Mouse (Mus musculus) liver, embryonic 14.5 days (tissue): ENCODE results near the gene Cdkn1b. TPM values are rescaled to one million over a fixed set of nuclear protein-coding genes. Genes with fewer than 3 reads are reported as not detected.

Experiments
- ATAC-seq: fragments of 200-750 bp; cut with Nextera tagmentation; 2 replicates; pipeline ENCODE4 v1.8.0; 2017; ENCODE audit warnings: moderate number of reproducible peaks, mild to moderate bottlenecking, moderate library complexity; ENCODE audit not compliant: insufficient read depth
- DNase-seq, 3 experiments: peaks; one replicate each; pipeline ENCODE4 v3.0.0-alpha.2; 2012 to 2013; ENCODE audit warnings: low read depth in 3 of 3, low spot score in 3 of 3
- H3K27ac ChIP-seq: fragments of 300-500 bp; sonication (generic); 2 replicates; pipeline ENCODE4 v1.5.1; 2014; ENCODE audit warnings: moderate library complexity, mild to moderate bottlenecking, control low read depth, inconsistent platforms
- H3K27me3 ChIP-seq: fragments of 300-500 bp; sonication (generic); 2 replicates; pipeline ENCODE4 v1.6.1; 2014; ENCODE audit warnings: mild to moderate bottlenecking, low read length, moderate library complexity; ENCODE audit not compliant: control insufficient read depth, insufficient read depth
- H3K36me3 ChIP-seq: fragments of 300-500 bp; sonication (generic); replicated peaks from 2 replicates; pipeline ENCODE4 v1.6.1; 2014; ENCODE audit warnings: low read depth; ENCODE audit not compliant: control insufficient read depth, insufficient read depth
- H3K4me1 ChIP-seq, 2 experiments: fragments of 200-500 bp in 1 of 2; fragments of 300-500 bp in 1 of 2; sonication (generic) in 1 of 2; replicated peaks; 2 replicates each; pipeline ENCODE4 v1.6.1; 2012 to 2014; ENCODE audit warnings: antibody characterized with exemption in 1 of 2, inconsistent platforms in 1 of 2, low read length in 1 of 2; ENCODE audit not compliant: control insufficient read depth in 2 of 2, insufficient read depth in 2 of 2
- H3K4me2 ChIP-seq: fragments of 300-500 bp; sonication (generic); 2 replicates; pipeline ENCODE4 v1.6.1; 2014; ENCODE audit warnings: low read depth, mild to moderate bottlenecking, control low read depth, moderate library complexity
- H3K4me3 ChIP-seq, 2 experiments: fragments of 200-500 bp in 1 of 2; fragments of 300-500 bp in 1 of 2; sonication (generic) in 1 of 2; 2 replicates each; pipeline ENCODE4 v1.5.1; 2012 to 2014; ENCODE audit warnings: low read depth in 2 of 2, low read length in 2 of 2, mild to moderate bottlenecking in 2 of 2, control low read depth in 1 of 2, inconsistent platforms in 1 of 2, moderate library complexity in 1 of 2; ENCODE audit not compliant: insufficient read depth in 1 of 2
- H3K9ac ChIP-seq: fragments of 300-500 bp; sonication (generic); replicated peaks from 2 replicates; pipeline ENCODE4 v1.6.1; 2014; ENCODE audit warnings: mild to moderate bottlenecking, control low read depth, moderate library complexity
- H3K9me3 ChIP-seq: fragments of 300-500 bp; sonication (generic); 2 replicates; pipeline ENCODE4 v1.6.1; 2016; ENCODE audit warnings: low read length, mixed read lengths; ENCODE audit not compliant: control insufficient read depth
- CTCF ChIP-seq: IDR thresholded peaks from 2 replicates; pipeline ENCODE4 v1.5.1; 2016; ENCODE audit warnings: antibody characterized with exemption, low read depth, control low read depth
- EP300 ChIP-seq: IDR thresholded peaks from 2 replicates; pipeline ENCODE4 v1.6.1; 2016; ENCODE audit warnings: antibody characterized with exemption, low read depth
- WGBS: fragments of 180-500 bp; shearing (Covaris S2); extraction: QIAGEN DNeasy Blood & Tissue Kit; methylation state at CpG from one replicate; pipeline ENCODE4 v1.1.7; 2014; ENCODE audit not compliant: insufficient replicate concordance; 5-methylcytosine and 5-hydroxymethylcytosine counted together
- polyA plus RNA-seq, 2 experiments: library from polyadenylated mRNA; depleted of rRNA in 1 of 2; stranded (reverse) in 1 of 2; unstranded in 1 of 2; fragments of >200 nt; fragmentation: Nextera tagmentation in 1 of 2; extraction: Ambion mirVana in 1 of 2; gene quantifications; 2 replicates each; pipeline versions ENCODE4 v1.2.1 to v1.2.3; 2012 to 2014

The Cdkn1b gene
- polyA plus RNA-seq, 2 experiments: 12.2 to 12.6 TPM

GRCm38 (mm10) chr6:134962518-134962893 lies 42.3 kb downstream of the Cdkn1b start:
- 68% methylated on average over 5 of the region's 5 CpGs for WGBS

GRCm38 (mm10) chr6:134963910-134964309 lies 43.7 kb downstream of the Cdkn1b start:
- H3K9ac ChIP-seq: no peak overlapping the region
- 62% methylated on average over 2 of the region's 2 CpGs for WGBS
- no peaks in the 10 kb centered on the region for H3K4me1 ChIP-seq
- H3K4me2 ChIP-seq: no peak overlapping the region
- TF ChIP-seq EP300: no peak
- H3K9me3 ChIP-seq: no peaks in the 10 kb centered on the region
- H3K4me3 ChIP-seq: no peak overlapping the region
- DNase-seq (no peak), ATAC-seq (no peak)
- no peak overlapping the region for H3K27ac ChIP-seq
- H3K27me3 ChIP-seq: no peaks in the 10 kb centered on the region
- no peaks in the 10 kb centered on the region for H3K36me3 ChIP-seq

More at GRCm38 (mm10) chr6:134962518-134962893, 42.3 kb downstream of the Cdkn1b start:
- DNase-seq (no peak), ATAC-seq (no peak)
- Histone ChIP-seq H3K36me3 (no peaks in the 10 kb centered on the region), H3K27ac (no peak overlapping the region), H3K9ac (no peak overlapping the region), H3K27me3 (no peaks in the 10 kb centered on the region), H3K4me2 (no peak overlapping the region), H3K9me3 (no peaks in the 10 kb centered on the region), H3K4me3 (no peak overlapping the region), H3K4me1 (no peaks in the 10 kb centered on the region)
- TF ChIP-seq CTCF (no peak), EP300 (no peak)

DNA sequence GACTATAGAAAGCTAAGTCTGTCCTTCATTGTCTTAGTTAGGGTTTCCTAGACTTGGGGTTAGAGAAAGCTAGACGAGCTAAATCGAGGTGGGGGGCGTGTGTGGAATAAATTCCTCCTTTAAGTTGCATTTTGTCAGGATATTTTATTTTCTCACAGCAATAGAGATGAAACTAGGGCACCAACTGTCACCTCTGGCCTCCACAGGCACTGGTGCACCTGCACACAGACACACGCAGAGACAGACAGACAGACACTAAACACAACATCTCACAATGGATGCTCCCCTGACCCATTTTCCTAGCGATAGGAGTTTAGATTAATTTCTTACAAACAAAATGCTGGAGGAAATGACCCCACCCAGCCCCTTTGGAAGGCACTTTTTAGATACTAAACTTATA lies 46.5 kb downstream of the Cdkn1b start:
- no peak overlapping the region for H3K4me3 ChIP-seq
- H3K9me3 ChIP-seq: no peaks in the 10 kb centered on the region
- H3K27me3 ChIP-seq: no peaks in the 10 kb centered on the region
- no peak overlapping the region for H3K4me2 ChIP-seq
- WGBS: 74% methylated on average over 5 of the region's 5 CpGs
- no peaks in the 10 kb centered on the region for H3K4me1 ChIP-seq
- no peak for ATAC-seq
- no peak for DNase-seq
- no peaks in the 10 kb centered on the region for H3K36me3 ChIP-seq
- no peak overlapping the region for H3K9ac ChIP-seq
- TF ChIP-seq CTCF: no peak
- no peak for TF ChIP-seq EP300
- H3K27ac ChIP-seq: no peak overlapping the region

DNA sequence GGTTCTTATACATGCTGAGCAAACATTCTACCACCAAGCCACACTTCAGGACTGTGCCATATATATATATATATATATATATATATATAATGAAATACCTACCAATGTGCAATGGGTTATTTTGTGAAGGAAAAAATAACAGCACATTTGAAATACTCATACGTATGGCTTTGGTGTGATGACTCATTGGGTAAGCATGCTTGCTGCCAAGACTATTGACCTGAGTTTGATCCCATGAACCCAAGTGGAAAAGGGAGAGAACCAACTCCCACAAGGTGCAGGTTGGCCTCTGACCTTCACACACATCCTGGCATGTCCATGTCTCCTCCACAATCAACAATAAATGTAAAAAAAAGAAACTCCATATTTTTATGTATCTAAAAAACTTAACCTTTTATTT lies 48.1 kb downstream of the Cdkn1b start:
- Histone ChIP-seq H3K9me3 (no peaks in the 10 kb centered on the region), H3K4me1 (peaks cover 2 to 5% of the 10 kb centered on the region in 2 experiments), H3K4me2 (no peak overlapping the region), H3K36me3 (no peaks in the 10 kb centered on the region), H3K27ac (no peak overlapping the region), H3K27me3 (no peaks in the 10 kb centered on the region), H3K9ac (no peak overlapping the region), H3K4me3 (no peak overlapping the region)
- ATAC-seq (no peak), DNase-seq (no peak)
- WGBS: 70% methylated on average over 1 of the region's 1 CpGs
- TF ChIP-seq EP300: no peak
- TF ChIP-seq CTCF: no peak

GRCm38 (mm10) chr6:134969498-134969897 lies 49.3 kb downstream of the Cdkn1b start:
- 92% methylated on average over 2 of the region's 2 CpGs for WGBS
- no peak for ATAC-seq

More at GRCm38 (mm10) chr6:134969498-134969897, 49.3 kb downstream of the Cdkn1b start:
- no peaks in the 10 kb centered on the region for H3K9me3 ChIP-seq
- H3K9ac ChIP-seq: no peak overlapping the region
- DNase-seq: no peak
- H3K27me3 ChIP-seq: no peaks in the 10 kb centered on the region
- no peak overlapping the region for H3K4me3 ChIP-seq
- H3K4me1 ChIP-seq: peaks cover 2 to 5% of the 10 kb centered on the region in 2 experiments
- no peak for TF ChIP-seq CTCF
- TF ChIP-seq EP300: no peak
- no peak overlapping the region for H3K27ac ChIP-seq
- no peak overlapping the region for H3K4me2 ChIP-seq
- no peaks in the 10 kb centered on the region for H3K36me3 ChIP-seq
